Mouse (Mus musculus) C2C12 (cell line): ENCODE measurements around the gene Lrrc55.

ENCODE experiments used
- CTCF ChIP-seq: IDR thresholded peaks from one replicate; pipeline ENCODE4 v1.5.1; 2011; ENCODE audit not compliant: control insufficient read depth, insufficient read depth, insufficient read length
- MAX ChIP-seq: IDR thresholded peaks from one replicate; pipeline ENCODE4 v1.6.1; 2011; ENCODE audit warnings: mild to moderate bottlenecking, control low read depth

DNA sequence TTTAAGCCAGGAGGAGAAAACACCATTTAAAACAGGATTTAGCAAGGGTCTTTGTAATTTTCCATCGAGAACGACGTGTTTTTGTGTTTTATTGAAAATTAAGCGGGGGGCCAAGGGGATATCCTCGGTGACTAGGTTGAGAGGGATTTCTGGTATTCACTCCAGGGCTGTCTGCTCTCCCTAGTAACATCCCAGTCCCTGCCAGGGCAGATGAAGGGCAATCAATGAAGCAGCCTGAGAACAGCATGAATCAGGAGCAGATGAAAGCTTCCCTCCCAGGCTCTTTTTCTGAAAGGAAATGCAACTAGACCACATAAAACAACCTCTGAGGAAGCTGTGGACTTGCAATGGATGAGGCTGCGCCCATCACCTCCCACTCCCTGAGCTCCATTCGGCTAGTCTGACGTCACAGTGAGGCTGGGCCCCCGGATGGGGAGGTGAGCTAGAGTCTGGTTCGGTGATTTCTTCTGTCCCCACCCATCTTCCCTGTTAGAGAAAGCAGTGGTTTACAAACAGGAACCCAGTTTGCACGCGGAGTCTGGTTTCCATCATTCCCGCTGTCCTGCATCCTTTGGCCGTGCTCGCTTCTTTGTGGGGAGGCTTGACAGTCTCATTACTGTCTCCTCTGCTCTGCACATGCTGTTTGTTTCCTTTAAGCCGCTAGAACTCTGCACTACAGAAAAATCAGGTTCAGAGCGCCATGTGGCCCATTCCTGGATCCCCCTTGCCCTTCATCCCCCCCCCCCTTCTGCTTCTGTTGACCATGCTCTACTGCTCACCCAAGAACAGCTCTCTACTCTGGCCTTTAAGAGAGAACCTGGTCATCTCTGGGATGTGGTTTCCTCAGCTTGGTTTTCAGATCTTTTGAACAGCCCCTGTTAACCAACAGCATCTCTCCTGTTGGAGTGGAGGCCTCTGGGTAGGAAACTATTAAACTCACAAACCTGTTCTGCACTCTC, 27.5 kb upstream of the Lrrc55 start:
- TF ChIP-seq CTCF (no peak), MAX (no peak)
